Mouse (Mus musculus): ENCODE data around the gene Nfib.

DNA sequence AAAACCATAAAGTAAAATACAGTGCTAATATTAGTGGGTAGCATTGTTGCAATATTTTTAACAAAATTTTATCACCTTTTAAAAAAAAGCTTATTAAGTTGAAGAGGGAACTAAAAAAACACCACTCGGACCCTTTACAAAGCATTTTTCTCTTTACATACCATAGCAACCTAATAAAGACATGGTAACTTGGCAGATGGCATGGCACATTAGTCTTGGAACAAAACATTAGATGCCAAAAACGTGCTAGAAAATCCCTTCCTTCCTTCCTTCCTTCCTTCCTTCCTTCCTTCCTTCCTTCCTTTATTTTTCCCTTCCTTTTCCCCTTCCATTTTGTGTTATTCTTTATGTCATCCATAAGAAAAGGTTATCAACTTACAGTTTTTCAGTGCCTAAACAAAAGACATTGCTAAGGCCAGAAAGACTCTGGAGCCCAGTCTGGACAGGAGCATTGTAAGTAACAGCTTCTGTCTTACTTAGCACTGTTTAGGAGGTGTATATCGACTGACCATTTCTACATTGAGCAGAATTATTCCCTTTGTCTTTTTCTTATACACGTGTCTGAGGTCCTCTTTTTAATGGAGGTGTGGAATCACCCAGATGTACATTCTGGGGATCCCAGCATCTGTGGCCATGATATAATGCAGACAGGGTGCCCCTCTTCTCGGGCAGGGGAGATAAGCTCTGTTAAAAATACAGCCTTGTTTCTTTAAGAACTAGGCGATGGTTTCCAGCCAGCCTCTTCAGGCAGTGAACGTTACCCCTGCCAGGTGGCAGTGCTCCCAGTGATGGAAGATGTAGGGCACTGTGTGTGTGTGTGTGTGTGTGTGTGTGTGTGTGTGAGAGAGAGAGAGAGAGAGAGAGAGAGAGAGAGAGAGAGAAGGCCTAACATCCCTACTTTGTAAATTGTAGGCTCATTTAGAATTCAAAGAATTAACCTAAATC, 113.2 kb downstream of the Nfib start:
- TF ChIP-seq CTCF (IDR thresholded peaks at IDR 0.05; ENCODE audit: low read depth) (no peak), EP300 (IDR thresholded peaks at IDR 0.05; ENCODE audit: low read depth) (no peak)

Data from liver, embryonic 14.5 days (tissue).